21 mouse cellular contexts compared by ENCODE assay signal in genomic region chr2:139628731-139629130, GRCm38 (mm10). TPM values are rescaled to one million over a fixed set of nuclear protein-coding genes. Genes with fewer than 3 reads are reported as not detected.
DNase-seq lines count a peak whose midpoint lies in the region; ATAC-seq and TF ChIP-seq lines count a peak whose summit lies in the region.
"Had no signal": no experiment of that assay in that cellular context is flagged by ENCODE, and none has a peak within 500 bp of the region (broad histone marks: within the 10 kb centered on the region; RNA-seq: fewer than 3 reads in every experiment).

No protein-coding gene starts in this region.

- H3K9ac ChIP-seq in limb, embryonic 14.5 days (ENCODE audit: low read depth, low read length, severe bottlenecking) = no peak overlapping the region
- H3K9ac ChIP-seq in neural tube, embryonic 15.5 days (replicated peaks) = no peak overlapping the region
- H3K9ac ChIP-seq: heart, embryonic 15.5 days; hindbrain, embryonic 14.5 days had no signal

- 0 out of 2 replicates have a peak overlapping the region, but pooled peaks have one; percentile 14 for H3K4me2 ChIP-seq in limb, embryonic 14.5 days (replicated peaks; ENCODE audit: low read depth, low read length, severe bottlenecking)
- no peak overlapping the region for H3K4me2 ChIP-seq in neural tube, embryonic 15.5 days
- H3K4me2 ChIP-seq: heart, embryonic 15.5 days; hindbrain, embryonic 14.5 days had no signal

- ATAC-seq in CD4-positive, CD25-positive, alpha-beta regulatory T cell, adult 4 months = peak; percentile 34
- peak; percentile 32 for ATAC-seq in activated CD4-positive, CD25-positive, alpha-beta regulatory T cell, adult 4 months
- ATAC-seq in limb, embryonic 14.5 days (ENCODE audit: low FRiP score, low read depth) = no peak
- ATAC-seq in erythroid progenitor cell, adult 5-6 weeks (replicated peaks; ENCODE audit: low FRiP score, poor library complexity, severe bottlenecking) = no peak
- ATAC-seq in neural tube, embryonic 15.5 days (ENCODE audit: low FRiP score) = no peak
- ATAC-seq: forebrain, embryonic 14.5 days; intestine, embryonic 16.5 days had no signal

- H3K4me3 ChIP-seq in limb, embryonic 14.5 days (replicated peaks; ENCODE audit: low read length) = no peak overlapping the region
- H3K4me3 ChIP-seq in neural tube, embryonic 15.5 days (replicated peaks) = no peak overlapping the region
- H3K4me3 ChIP-seq: embryonic facial prominence, embryonic 10.5 days; forebrain, embryonic 10.5 days; heart, embryonic 10.5 days; heart, embryonic 15.5 days; hindbrain, embryonic 10.5 days had no signal

- DNase-seq in 416B (ENCODE audit: low read depth) = peak; percentile 32
- DNase-seq in limb, embryonic 14.5 days (ENCODE audit: low spot score) = no peak
- no peak for DNase-seq in gastrocnemius, postnatal 10 days
- DNase-seq: adrenal gland, postnatal 10 days; B cell, adult 2 months; cerebellum, adult 18-20 months; cerebellum, adult 9-11 months; cerebellum, postnatal 36 days; heart, adult 18-20 months had no signal

- no peaks in the 10 kb centered on the region for H3K36me3 ChIP-seq in limb, embryonic 14.5 days (ENCODE audit: control insufficient read depth, insufficient read depth, low read length)
- H3K36me3 ChIP-seq in neural tube, embryonic 15.5 days = no peaks in the 10 kb centered on the region
- H3K36me3 ChIP-seq: embryonic facial prominence, embryonic 10.5 days; forebrain, embryonic 10.5 days; heart, embryonic 10.5 days; heart, embryonic 15.5 days; hindbrain, embryonic 10.5 days had no signal

- peaks cover 6% of the 10 kb centered on the region; the same call in 1 of the 2 replicates for H3K4me1 ChIP-seq in limb, embryonic 14.5 days (ENCODE audit: control insufficient read depth, insufficient read depth, low read length)
- no peaks in the 10 kb centered on the region for H3K4me1 ChIP-seq in neural tube, embryonic 15.5 days
- H3K4me1 ChIP-seq: embryonic facial prominence, embryonic 10.5 days; forebrain, embryonic 10.5 days; heart, embryonic 10.5 days; heart, embryonic 15.5 days; hindbrain, embryonic 10.5 days had no signal

- 53% methylated on average over 4 of the region's 4 CpGs for WGBS in limb, embryonic 14.5 days
- 88% methylated on average over 4 of the region's 4 CpGs for WGBS in neural tube, embryonic 15.5 days

- H3K27me3 ChIP-seq in limb, embryonic 14.5 days (ENCODE audit: control insufficient read depth, insufficient read depth, low read length) = no peaks in the 10 kb centered on the region
- H3K27me3 ChIP-seq in neural tube, embryonic 15.5 days (replicated peaks) = no peaks in the 10 kb centered on the region
- H3K27me3 ChIP-seq: heart, embryonic 15.5 days had no signal

- H3K9me3 ChIP-seq in limb, embryonic 14.5 days (ENCODE audit: control insufficient read depth, low read length) = no peaks in the 10 kb centered on the region
- no peaks in the 10 kb centered on the region for H3K9me3 ChIP-seq in neural tube, embryonic 15.5 days (replicated peaks)
- H3K9me3 ChIP-seq: embryonic facial prominence, embryonic 10.5 days; forebrain, embryonic 10.5 days; heart, embryonic 10.5 days; heart, embryonic 15.5 days; hindbrain, embryonic 10.5 days had no signal

- TF ChIP-seq POLR2A in limb, embryonic 14.5 days (IDR thresholded peaks at IDR 0.05; ENCODE audit: borderline replicate concordance, extremely low read depth, insufficient read depth, insufficient read length) = no peak

- no peak overlapping the region for H3K27ac ChIP-seq in limb, embryonic 14.5 days (replicated peaks; ENCODE audit: low read depth, low read length)
- H3K27ac ChIP-seq in neural tube, embryonic 15.5 days (replicated peaks) = no peak overlapping the region
- H3K27ac ChIP-seq: embryonic facial prominence, embryonic 10.5 days; forebrain, embryonic 10.5 days; heart, embryonic 10.5 days; heart, embryonic 15.5 days; hindbrain, embryonic 10.5 days; hindbrain, embryonic 14.5 days had no signal

RNA-seq across cellular contexts. Expression of gene Ism1, which starts 49.2 kb away (rescaled TPM):
- under 1 TPM in 1 of 2 experiments, not detected in 1; 0.26 TPM for polyA plus RNA-seq in CD4-positive, CD25-positive, alpha-beta regulatory T cell, adult 4 months (2017; shearing (Covaris generic))
- polyA plus RNA-seq in activated CD4-positive, CD25-positive, alpha-beta regulatory T cell, adult 4 months (2017; shearing (Covaris generic)) = not detected
- polyA plus RNA-seq in limb, embryonic 14.5 days (2012; rRNA removed) = 12.8 and 15.0 TPM in 2 replicates
- polyA plus RNA-seq in limb, embryonic 14.5 days (2014; fragmentation: Nextera tagmentation; extraction: Ambion mirVana) = 10.0 and 11.3 TPM in 2 replicates
- total RNA-seq in erythroid progenitor cell, adult 5-6 weeks (2015; ENCODE audit: low replicate concordance) = not detected in 2 replicates
- total RNA-seq in erythroid progenitor cell, adult 5-6 weeks (2017; ENCODE audit: low replicate concordance) = 0.64 TPM in 1 of 2 replicates, not detected in the other
- polyA plus RNA-seq in neural tube, embryonic 15.5 days (2015; fragmentation: Nextera tagmentation; extraction: Ambion mirVana) = 0.88 and 1.0 TPM in 2 replicates
- 1 to 10 TPM; 1.9 to 2.0 TPM for total RNA-seq in gastrocnemius, postnatal 10 days (2021)

Comparison
In these comparisons a context has a peak if more than half of its experiments do, and no peak if none do; other contexts are left out.
1. ATAC-seq: peak in CD4-positive, CD25-positive, alpha-beta regulatory T cell, adult 4 months (single experiment) and activated CD4-positive, CD25-positive, alpha-beta regulatory T cell, adult 4 months (single experiment); none in limb, embryonic 14.5 days (single experiment), erythroid progenitor cell, adult 5-6 weeks (single experiment) and neural tube, embryonic 15.5 days (single experiment).